Mouse (Mus musculus) ES-E14 (cell line): ENCODE measurements at regions not wholly inside any gene's neighbourhood (a gene's known extent, or its start where the extent isn't known, plus 50 kb on each side); places are given as distances from the start of the nearest gene placed in this dataset.
A peak's percentile ranks its signal among the peaks of the same experiment; 100 is the strongest.

Source experiments
- DNase-seq: peaks from one replicate; pipeline ENCODE4 v3.0.0-alpha.2; 2013; ENCODE audit warnings: low read depth, low spot score
- H3K27ac ChIP-seq: 2 replicates; pipeline ENCODE4 v1.5.1; 2012; ENCODE audit warnings: low read depth, mild to moderate bottlenecking, low read length, moderate library complexity, mixed read lengths; ENCODE audit not compliant: poor library complexity, insufficient read depth, severe bottlenecking
- H3K36me3 ChIP-seq: 2 replicates; pipeline ENCODE4 v1.6.1; 2012; ENCODE audit warnings: mild to moderate bottlenecking, low read length, moderate library complexity, mixed read lengths; ENCODE audit not compliant: control insufficient read depth, poor library complexity, insufficient read depth, severe bottlenecking
- H3K4me1 ChIP-seq, 2 experiments: fragments of 150-350 bp in 1 of 2; sonication (generic) in 1 of 2; 2 replicates each; pipeline ENCODE4 v1.6.1; 2012; ENCODE audit warnings: low read length in 2 of 2, mild to moderate bottlenecking in 1 of 2, mixed read lengths in 1 of 2; ENCODE audit not compliant: control insufficient read depth in 2 of 2, insufficient read depth in 2 of 2, poor library complexity in 1 of 2
- H3K4me3 ChIP-seq, 2 experiments: fragments of 150-350 bp in 1 of 2; sonication (generic) in 1 of 2; 2 replicates each; pipeline ENCODE4 v1.5.1; 2012; ENCODE audit warnings: low read length in 2 of 2, low read depth in 1 of 2, mild to moderate bottlenecking in 1 of 2, mixed read lengths in 1 of 2; ENCODE audit not compliant: insufficient read depth in 1 of 2, poor library complexity in 1 of 2, severe bottlenecking in 1 of 2
- H3K9ac ChIP-seq: 2 replicates; pipeline ENCODE4 v1.6.1; 2012; ENCODE audit warnings: low read depth, mild to moderate bottlenecking, low read length, mixed read lengths; ENCODE audit not compliant: poor library complexity, insufficient read depth, severe bottlenecking
- H3K9me3 ChIP-seq: fragments of 150-350 bp; sonication (generic); 2 replicates; pipeline ENCODE4 v1.6.1; 2012; ENCODE audit warnings: low read depth, mild to moderate bottlenecking, low read length; ENCODE audit not compliant: control insufficient read depth, insufficient read depth
- CHD2 ChIP-seq: IDR thresholded peaks from 2 replicates; pipeline ENCODE4 v1.6.1; 2014; ENCODE audit warnings: mild to moderate bottlenecking, low read depth, low read length, inconsistent platforms
- HCFC1 ChIP-seq: IDR thresholded peaks from 2 replicates; pipeline ENCODE4 v1.6.1; 2012; ENCODE audit warnings: low read length, inconsistent platforms, borderline replicate concordance; ENCODE audit not compliant: insufficient read depth
- MAFK ChIP-seq: IDR thresholded peaks from 2 replicates; pipeline ENCODE4 v1.6.1; 2014; ENCODE audit warnings: mild to moderate bottlenecking, low read depth, low read length, inconsistent platforms; ENCODE audit not compliant: insufficient read depth
- ZC3H11A ChIP-seq: IDR thresholded peaks from 2 replicates; pipeline ENCODE4 v1.6.1; 2012; ENCODE audit warnings: low read depth, mild to moderate bottlenecking, inconsistent platforms, low read length, borderline replicate concordance
- ZNF384 ChIP-seq: IDR thresholded peaks from 2 replicates; pipeline ENCODE4 v1.6.1; 2012; ENCODE audit warnings: low read depth, low read length, inconsistent platforms
- in situ Hi-C, 2 experiments: fragments of 600-800 bp; cut with MboI; formaldehyde crosslinking; loops; one replicate each; pipeline ENCODE4 v1.15.1; 2025; ENCODE audit warnings: low sequenced_read_pairs in 2 of 2, inconsistent platforms in 1 of 2; ENCODE audit not compliant: unreplicated experiment in 2 of 2

DNA sequence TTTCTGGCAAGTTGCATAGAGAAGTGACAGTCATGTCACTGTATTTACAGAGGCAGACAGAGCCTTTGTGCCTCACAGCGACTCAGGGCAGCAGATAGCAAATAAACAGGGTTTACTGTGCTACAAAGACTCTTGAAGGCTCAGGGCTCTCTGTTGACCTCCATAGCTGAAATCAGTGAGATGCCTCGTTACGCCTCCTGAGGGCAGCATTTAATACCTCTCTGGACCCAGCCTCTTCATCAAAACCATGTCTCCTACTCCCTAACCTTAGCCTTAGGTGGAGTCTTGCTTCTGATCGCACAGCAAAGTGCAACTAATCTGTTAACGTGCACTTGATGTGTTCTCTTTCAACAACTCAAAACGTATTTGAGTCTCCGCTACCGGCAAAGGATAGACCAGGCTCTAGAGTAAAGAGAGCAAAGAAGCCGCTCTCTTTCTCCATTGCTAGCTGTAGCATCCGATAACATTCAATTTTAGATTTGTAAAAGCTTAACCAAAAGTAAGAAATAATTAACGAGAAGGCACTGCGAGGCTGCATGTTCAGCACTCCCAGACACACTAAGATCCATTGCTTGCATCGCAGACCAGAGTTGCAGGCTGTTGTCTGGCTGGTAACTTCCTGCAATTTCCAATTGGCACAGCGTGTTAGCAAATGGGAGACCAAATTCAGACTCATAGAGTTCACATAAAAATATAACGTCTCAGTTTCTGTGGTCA lies 101.1 kb upstream of the Man2a1 start:
- peak; percentile 15 for DNase-seq
- no peak overlapping the region for H3K4me3 ChIP-seq
- H3K9me3 ChIP-seq = no peaks in the 10 kb centered on the region
- H3K36me3 ChIP-seq = no peaks in the 10 kb centered on the region
- TF ChIP-seq ZC3H11A (peak; percentile 9; the same call in 1 of the 2 replicates), HCFC1 (no peak), ZNF384 (no peak), MAFK (no peak)
- H3K9ac ChIP-seq = no peak overlapping the region
- H3K27ac ChIP-seq = no peak overlapping the region
- in situ Hi-C loops = no loop called here
- H3K4me1 ChIP-seq = no peaks in the 10 kb centered on the region

DNA sequence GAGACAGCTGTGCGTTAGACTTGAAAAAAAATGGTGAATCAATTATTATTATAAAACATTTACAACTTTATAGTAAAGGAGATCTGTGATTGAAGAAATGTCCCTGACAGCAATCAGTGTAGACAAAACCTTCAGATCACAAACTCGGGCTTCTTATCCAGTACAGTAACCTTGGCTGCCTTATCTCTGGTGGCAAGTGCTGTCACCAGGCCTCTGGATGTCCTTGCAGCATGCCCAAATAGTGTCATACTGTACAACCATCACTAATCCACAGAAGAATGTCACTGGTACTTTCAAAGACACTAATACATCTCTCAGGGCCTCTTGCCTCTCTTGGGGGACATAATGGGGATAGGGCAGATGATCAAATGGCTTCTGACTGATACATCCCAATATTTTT lies 98.2 kb upstream of the Man2a1 start:
- Histone ChIP-seq H3K27ac (no peak overlapping the region), H3K9ac (no peak overlapping the region), H3K4me3 (no peak overlapping the region), H3K9me3 (no peaks in the 10 kb centered on the region), H3K36me3 (no peaks in the 10 kb centered on the region), H3K4me1 (no peaks in the 10 kb centered on the region)
- no peak for DNase-seq
- no peak for TF ChIP-seq CHD2
- TF ChIP-seq ZNF384 = no peak
- TF ChIP-seq MAFK = no peak
- no peak for TF ChIP-seq ZC3H11A
- in situ Hi-C loops = no loop called here

DNA sequence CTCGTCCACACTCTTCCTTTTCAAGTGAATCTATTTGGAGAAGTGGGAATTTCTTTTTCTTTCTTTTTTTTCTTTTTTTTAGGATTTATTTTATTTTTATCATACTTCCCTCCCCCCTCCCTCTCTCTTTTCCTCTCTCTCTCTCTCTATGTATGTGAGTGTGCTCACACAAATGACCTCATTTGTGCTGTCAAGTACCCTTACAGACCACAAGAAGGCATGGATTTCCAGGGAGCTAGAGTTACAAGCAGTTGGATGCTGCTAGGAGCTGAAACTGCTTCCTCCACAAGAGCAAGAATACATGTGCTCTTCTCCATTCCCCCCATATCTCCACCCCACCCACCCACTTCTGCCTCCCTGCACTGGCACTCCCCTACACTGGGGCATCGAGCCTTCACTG lies 94.6 kb upstream of the Man2a1 start:
- H3K36me3 ChIP-seq = no peaks in the 10 kb centered on the region
- DNase-seq = no peak
- H3K27ac ChIP-seq = no peak overlapping the region
- H3K4me3 ChIP-seq = no peak overlapping the region
- no peak overlapping the region for H3K9ac ChIP-seq
- no peaks in the 10 kb centered on the region for H3K4me1 ChIP-seq
- in situ Hi-C loops = no loop called here
- no peaks in the 10 kb centered on the region for H3K9me3 ChIP-seq
- TF ChIP-seq MAFK = no peak
- TF ChIP-seq CHD2 = no peak
- no peak for TF ChIP-seq HCFC1
- no peak for TF ChIP-seq ZC3H11A
- TF ChIP-seq ZNF384 = no peak

DNA sequence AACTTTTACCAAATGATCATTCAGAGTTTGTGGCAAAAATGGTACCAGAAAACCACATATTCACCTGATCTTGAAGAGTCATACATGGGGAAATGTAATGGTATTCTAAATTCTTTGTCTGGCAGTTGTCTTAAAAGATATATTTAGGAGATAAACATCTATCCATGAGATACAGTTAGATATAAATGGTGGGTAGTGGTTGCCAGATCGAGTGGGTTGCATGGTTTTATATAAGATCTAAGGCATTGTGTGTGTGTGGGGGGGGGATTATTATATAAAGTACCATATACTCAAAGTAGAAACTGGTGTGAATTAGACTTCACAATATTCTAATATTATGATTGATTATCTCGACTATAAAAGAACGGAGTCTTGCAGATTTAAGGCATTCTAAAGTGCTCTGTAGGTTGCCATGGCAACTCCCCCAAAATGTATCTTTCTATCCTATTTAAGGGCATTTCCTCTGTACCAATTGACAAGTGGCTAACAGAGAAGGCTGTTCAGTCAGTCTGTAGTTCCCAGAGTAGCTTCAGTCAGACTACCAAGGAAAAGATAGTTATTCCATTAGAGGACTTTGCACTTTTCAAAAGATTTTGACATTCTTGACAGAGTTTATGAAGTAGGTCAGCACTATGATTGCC lies 89.3 kb upstream of the Man2a1 start:
- Histone ChIP-seq H3K9ac (no peak overlapping the region), H3K4me1 (no peaks in the 10 kb centered on the region), H3K36me3 (no peaks in the 10 kb centered on the region), H3K9me3 (no peaks in the 10 kb centered on the region), H3K27ac (no peak overlapping the region), H3K4me3 (no peak overlapping the region)
- DNase-seq = no peak
- in situ Hi-C loops = no loop called here
- TF ChIP-seq ZNF384 = no peak
- TF ChIP-seq MAFK = no peak
- TF ChIP-seq ZC3H11A = no peak
- TF ChIP-seq HCFC1 = no peak
- TF ChIP-seq CHD2 = no peak
